Mouse (Mus musculus): ENCODE results near the gene Mtmr12. TPM values are rescaled to one million over a fixed set of nuclear protein-coding genes. Genes with fewer than 3 reads are reported as not detected.
"Not testable (repeated sequence)": the region's sequence is repeated elsewhere in the genome, so short reads cannot be mapped to it uniquely, and the experiment has no call there.

Gene Mtmr12
- polyA plus RNA-seq, 3 experiments from 2014 or later: 22.2 to 26.2 (median 25.0) TPM

DNA sequence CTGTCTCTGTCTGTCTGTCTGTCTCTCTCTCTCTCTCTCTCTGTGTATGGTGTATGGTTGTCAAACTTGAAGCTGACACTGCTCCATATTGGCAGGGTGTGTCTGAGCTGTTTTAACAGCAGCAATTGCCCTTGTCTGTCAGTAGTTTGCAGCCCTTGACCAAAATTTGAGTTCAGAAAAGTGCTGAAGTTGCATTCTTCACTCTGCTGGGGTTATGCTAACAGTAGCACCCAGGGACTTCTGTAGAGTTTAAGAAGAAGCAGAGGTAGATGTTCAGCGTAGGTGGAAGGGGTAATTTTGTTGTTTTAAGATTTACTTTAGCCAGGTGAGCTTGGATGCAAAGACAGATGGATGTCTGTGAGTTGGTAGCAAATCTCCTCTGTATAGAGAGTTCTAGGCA, 7.4 kb downstream of the Mtmr12 start:
- no peak for ATAC-seq

DNA sequence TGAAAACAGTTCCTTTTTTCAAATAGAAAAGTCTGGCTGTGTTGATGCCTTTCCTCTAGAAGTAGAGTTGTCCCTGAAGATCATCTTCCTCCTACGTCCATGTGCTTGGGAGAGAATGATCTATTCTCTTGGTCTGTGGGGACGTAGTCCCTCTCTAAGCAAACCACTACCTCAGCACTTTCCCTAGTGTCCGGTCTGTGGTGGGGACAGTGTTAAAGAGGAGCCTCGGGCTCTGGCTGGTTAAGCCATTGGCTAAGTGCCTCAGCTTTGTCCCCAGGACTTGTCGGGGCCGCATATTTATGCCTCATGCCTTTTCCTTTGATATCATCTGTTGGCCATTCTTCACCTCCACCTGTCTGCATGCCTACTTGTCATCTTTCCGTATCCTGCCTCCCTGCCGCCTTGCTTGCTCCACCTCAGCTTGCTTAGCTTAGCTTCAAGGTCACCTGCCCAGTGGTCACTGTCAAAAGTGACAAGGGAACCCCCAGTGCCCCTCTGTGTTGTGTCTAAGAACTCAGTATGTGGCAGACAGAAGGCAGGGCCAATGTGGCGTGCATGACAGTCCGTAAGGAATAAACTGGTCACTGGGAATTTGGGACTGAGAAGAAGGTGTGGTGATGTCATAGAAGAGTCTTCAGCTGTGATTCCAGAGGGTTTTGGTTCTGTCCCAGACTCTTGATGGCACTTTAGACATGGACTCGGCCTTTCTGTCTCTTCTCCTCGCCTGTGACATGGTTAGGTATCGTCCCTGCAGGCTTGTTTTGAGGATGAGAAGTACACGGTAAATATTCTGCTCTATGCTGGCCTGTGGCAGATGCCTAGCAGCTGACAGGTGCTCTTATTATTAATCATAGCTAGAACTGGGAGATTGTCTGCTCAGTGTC, 9.9 kb downstream of the Mtmr12 start:
- ATAC-seq: no peak

GRCm38 (mm10) chr15:12215415-12215718, 10.5 kb downstream of the Mtmr12 start:
- ATAC-seq: no peak

- ATAC-seq: no peak
These were observed 11.3 kb downstream of the Mtmr12 start for GRCm38 (mm10) chr15:12216119-12216518.

DNA sequence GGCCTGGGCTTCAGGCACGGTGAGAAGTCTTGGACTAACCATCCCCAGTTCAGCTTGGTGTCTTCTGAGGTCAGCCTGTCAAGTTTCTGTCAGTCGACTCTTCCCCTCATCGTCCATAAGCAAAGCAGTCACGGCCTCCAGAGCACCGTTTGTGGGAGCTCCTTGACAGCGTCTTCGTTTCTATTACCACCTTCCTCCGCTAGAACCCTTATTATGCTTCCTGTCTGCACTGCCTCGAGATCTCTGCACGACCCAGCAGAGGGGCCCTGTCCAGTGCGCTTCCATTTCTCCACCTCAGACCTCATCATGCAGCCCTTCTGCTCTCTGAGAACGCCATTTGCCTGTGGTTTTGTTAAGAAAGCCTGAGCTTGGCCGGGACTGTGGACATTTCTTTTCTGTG, 12.0 kb downstream of the Mtmr12 start:
- peak; percentile 73 for ATAC-seq

DNA sequence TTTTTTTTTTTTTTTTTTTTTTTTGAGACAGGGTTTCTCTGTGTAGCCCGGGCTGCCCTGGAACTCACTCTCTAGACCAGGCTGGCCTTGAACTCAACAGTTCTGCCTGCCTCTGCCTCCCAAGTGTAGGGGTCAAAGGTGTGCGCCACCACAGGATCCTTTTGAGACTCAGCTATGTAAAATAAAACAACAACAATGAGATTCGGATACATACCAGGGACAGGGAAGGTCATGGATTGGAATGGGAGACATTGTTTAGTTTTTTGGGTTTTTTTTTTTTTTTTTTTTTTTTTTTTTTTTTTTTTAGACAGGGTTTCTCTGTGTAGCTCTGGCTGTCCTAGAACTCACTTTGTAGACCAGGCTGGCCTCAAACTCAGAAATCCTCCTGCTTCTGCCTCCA, 12.5 kb downstream of the Mtmr12 start:
- ATAC-seq: not testable (repeated sequence)

GRCm38 (mm10) chr15:12217849-12218248, 13.0 kb downstream of the Mtmr12 start:
- ATAC-seq: no peak

DNA sequence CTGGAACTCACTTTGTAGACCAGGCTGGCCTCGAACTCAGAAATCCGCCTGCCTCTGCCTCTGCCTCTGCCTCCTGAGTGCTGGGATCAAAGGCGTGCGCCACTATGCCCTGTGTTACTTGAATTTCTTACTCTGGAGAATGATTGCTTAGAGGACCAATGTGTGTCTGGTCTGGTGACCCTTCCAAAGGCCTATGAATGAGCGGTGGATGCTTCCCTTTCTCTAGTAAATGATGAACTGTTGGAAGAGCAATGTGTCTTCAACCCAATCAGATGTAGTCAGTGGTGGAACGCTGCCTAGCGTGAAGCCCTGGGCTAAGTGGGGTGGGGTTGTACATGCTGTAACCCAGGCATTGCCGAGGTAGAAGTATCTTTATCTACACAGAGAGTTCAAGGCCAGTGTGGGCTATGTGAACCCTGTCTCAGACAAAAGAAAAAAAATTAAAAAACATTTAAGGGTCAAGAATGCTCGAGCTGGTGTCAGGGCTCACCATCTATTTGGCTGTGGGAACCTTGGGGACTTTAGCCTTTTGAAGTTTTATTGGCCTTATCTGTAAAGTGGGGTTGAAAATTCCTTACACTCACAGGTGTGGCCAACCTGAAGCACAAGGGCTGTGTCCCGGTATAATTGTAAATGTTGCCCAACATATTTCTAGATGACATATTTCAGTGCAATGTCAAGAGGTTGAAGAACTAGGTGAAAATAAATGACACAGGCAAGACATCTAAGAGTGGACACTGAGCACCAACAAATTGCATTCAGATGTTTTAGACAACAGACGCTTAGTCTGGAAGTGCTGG, 14.0 kb downstream of the Mtmr12 start:
- no peak for ATAC-seq

DNA sequence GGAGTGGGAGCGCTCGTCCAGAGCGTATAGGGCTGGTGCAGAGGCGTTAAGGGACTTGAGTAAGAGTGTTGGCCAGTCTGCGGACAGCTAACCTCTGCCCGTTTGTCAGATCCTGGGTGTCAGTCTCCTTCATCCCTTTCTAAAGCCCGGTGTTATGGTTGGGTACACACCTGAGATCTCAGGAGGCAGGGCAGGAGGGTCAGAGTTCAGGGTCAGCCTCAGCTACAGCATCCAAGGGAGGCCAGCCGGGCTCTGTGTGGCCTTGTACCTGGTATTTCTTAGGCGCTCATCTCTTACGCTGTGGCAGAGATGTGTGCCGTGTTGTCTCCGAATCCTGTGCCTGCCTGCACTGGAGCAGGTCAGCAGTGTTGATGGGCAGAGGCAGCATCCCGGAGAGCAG, 16.3 kb downstream of the Mtmr12 start:
- ATAC-seq: no peak

- ATAC-seq: no peak
These were observed 17.9 kb downstream of the Mtmr12 start for GRCm38 (mm10) chr15:12222564-12223302.

DNA sequence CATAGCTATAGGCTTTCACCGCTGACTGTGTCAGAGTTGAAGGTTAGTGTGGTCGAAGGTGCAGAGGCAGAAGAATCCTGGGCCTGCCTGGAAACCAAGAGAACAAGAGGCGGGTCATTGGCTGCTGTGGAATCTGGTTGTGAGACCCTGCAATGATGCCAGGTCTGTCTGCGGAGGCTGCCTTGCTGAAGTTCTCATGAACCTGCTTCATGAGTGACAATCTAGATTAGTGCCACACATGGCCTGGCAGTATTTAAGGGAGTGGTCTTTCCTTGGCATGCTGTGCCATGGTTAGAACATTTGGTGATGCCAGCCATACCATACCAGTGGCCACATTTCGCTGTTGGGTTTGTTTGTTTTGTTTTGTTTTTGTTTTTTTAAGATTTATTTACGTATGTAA, 18.6 kb downstream of the Mtmr12 start:
- ATAC-seq: no peak

DNA sequence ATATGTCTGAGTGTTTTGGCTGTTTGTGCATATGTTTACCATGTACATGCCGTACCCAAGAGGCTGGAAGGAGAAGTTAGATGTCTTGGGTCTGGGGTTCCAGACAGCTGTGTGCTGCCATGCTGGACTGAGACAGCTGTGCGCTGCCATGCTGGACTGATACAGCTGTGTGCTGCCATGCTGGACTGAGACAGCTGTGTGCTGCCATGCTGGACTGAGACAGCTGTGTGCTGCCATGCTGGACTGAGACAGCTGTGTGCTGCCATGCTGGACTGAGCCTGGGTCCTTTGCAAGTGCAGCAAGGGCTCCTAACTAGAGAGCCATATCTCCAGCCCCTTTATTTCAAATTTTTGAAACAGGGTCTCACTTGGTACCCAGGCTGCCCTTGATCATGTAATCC, 19.4 kb downstream of the Mtmr12 start:
- no peak for ATAC-seq

GRCm38 (mm10) chr15:12225062-12225461, 20.2 kb downstream of the Mtmr12 start:
- ATAC-seq: peak; percentile 33

GRCm38 (mm10) chr15:12226908-12227307, 22.1 kb downstream of the Mtmr12 start:
- ATAC-seq: no peak

DNA sequence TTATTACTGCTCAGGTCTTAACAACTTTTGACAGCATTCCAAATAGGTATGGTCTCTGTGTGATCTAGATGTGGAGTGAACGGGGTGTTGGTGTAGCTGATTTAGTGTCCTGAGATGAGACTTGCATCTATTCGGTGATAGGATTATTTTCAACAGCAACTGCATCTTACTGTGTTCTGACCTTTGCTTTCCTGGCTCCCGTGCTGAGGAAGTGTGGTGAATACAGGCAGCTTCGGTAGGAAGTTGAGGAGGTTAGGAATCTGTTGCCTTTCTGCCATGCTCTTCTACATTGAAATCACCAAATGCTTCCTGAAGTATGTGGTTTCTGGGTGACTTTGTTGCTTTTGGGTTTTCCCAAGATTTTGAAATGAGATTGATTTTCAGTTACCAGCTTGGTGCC, 22.5 kb downstream of the Mtmr12 start:
- ATAC-seq: no peak

- ATAC-seq: peak; percentile 40
These were observed 24.9 kb downstream of the Mtmr12 start for GRCm38 (mm10) chr15:12229603-12230242.

- ATAC-seq: peak; percentile 98
These were observed 25.6 kb downstream of the Mtmr12 start for GRCm38 (mm10) chr15:12230243-12230935.

- no peak for ATAC-seq
These were observed 26.6 kb downstream of the Mtmr12 start for GRCm38 (mm10) chr15:12231462-12231861.

GRCm38 (mm10) chr15:12232429-12232828, 27.6 kb downstream of the Mtmr12 start:
- ATAC-seq: no peak

DNA sequence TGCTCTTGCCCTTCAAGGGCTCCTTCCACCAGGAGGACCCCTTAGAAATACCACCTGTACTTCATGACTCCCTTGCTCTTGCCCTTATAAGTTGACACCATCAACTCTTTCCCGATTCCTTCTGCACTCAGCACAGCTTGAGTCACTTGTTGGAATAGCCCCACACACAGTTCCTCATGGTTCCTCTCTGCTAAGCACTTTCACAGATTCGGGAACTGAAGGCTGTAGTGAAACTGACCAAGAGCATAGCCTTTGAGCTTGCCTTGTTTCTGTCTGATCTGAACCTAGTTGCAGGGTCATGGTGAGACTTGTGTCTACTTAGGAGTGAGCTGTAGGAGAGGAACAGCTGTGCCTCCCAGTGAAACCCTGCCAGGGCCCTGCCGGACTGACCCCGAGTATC, 28.2 kb downstream of the Mtmr12 start:
- no peak for ATAC-seq

DNA sequence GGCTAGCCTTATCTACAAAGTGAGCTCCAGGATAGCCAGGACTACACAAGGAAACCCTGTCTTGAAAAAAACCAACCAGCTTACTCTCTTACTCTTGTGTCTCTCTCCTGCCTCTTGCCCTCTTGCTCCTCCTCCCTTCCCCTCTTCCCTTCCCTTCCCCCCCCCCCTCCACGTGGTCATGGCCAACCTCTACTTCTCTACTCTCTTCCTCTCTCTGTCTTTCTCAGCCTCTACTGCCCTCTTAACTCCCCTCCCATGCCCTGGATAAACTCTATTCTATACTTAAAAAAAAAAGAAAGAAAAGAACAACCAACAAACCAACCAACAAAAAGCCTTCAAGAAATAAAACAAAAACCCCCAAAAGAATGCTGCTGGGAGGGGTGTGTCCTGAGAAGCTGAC, 30.7 kb downstream of the Mtmr12 start:
- ATAC-seq: no peak

GRCm38 (mm10) chr15:12235983-12236382, 31.2 kb downstream of the Mtmr12 start:
- no peak for ATAC-seq
